Mouse (Mus musculus): Measurements from ENCODE around the gene Fut11. TPM values are rescaled to one million over a fixed set of nuclear protein-coding genes. Genes with fewer than 3 reads are reported as not detected.

The Fut11 gene
- polyA plus RNA-seq, 1 experiment from 2014 or later, result 23.1 TPM

GRCm38 (mm10) chr14:20660827-20661660, 33.7 kb upstream of the Fut11 start:
- Histone ChIP-seq H3K4me1 (peaks cover 11% of the 10 kb centered on the region), H3K27me3 (0 out of 2 replicates have a peak, but pooled peaks cover 8% of the 10 kb centered on the region), H3K4me3 (peak overlapping the region; percentile 52), H3K9me3 (no peaks in the 10 kb centered on the region), H3K27ac (replicated peaks) (peak overlapping the region; percentile 64), H3K9ac (replicated peaks) (peak overlapping the region; percentile 60), H3K36me3 (no peaks in the 10 kb centered on the region), H3K4me2 (replicated peaks) (peak overlapping the region; percentile 69)
- WGBS, result 1% methylated on average over 52 of the region's 52 CpGs
- peak; percentile 88 for ATAC-seq (replicated peaks)

- peak overlapping the region; percentile 64 for H3K27ac ChIP-seq (replicated peaks)
- peak overlapping the region; percentile 52 for H3K4me3 ChIP-seq
- H3K4me2 ChIP-seq (replicated peaks), result peak overlapping the region; percentile 69
- 0 out of 2 replicates have a peak, but pooled peaks cover 8% of the 10 kb centered on the region for H3K27me3 ChIP-seq
- peak; percentile 21; the same call in 1 of the 2 replicates for ATAC-seq (replicated peaks)
- H3K9me3 ChIP-seq, result no peaks in the 10 kb centered on the region
- peak overlapping the region; percentile 60 for H3K9ac ChIP-seq (replicated peaks)
- H3K4me1 ChIP-seq, result peaks cover 11% of the 10 kb centered on the region
- WGBS, result 8% methylated on average over 19 of the region's 19 CpGs
- H3K36me3 ChIP-seq, result no peaks in the 10 kb centered on the region
These were observed 33.0 kb upstream of the Fut11 start for GRCm38 (mm10) chr14:20661661-20662331.

GRCm38 (mm10) chr14:20662740-20663139, 32.0 kb upstream of the Fut11 start:
- Histone ChIP-seq H3K27me3 (0 out of 2 replicates have a peak, but pooled peaks cover 8% of the 10 kb centered on the region), H3K4me1 (peaks cover 11% of the 10 kb centered on the region), H3K9ac (replicated peaks) (no peak overlapping the region), H3K4me3 (no peak overlapping the region), H3K27ac (replicated peaks) (no peak overlapping the region), H3K4me2 (replicated peaks) (no peak overlapping the region), H3K36me3 (no peaks in the 10 kb centered on the region), H3K9me3 (no peaks in the 10 kb centered on the region)
- no peak for ATAC-seq (replicated peaks)
- WGBS, result 92% methylated on average over 3 of the region's 3 CpGs

- WGBS, result 73% methylated on average over 2 of the region's 2 CpGs
- H3K4me2 ChIP-seq (replicated peaks), result no peak overlapping the region
- no peaks in the 10 kb centered on the region for H3K36me3 ChIP-seq
- no peak overlapping the region for H3K4me3 ChIP-seq
- peaks cover 11% of the 10 kb centered on the region for H3K4me1 ChIP-seq
- H3K9ac ChIP-seq (replicated peaks), result no peak overlapping the region
- no peak overlapping the region for H3K27ac ChIP-seq (replicated peaks)
- no peak for ATAC-seq (replicated peaks)
- 0 out of 2 replicates have a peak, but pooled peaks cover 8% of the 10 kb centered on the region for H3K27me3 ChIP-seq
- H3K9me3 ChIP-seq, result no peaks in the 10 kb centered on the region
These were observed 31.2 kb upstream of the Fut11 start for GRCm38 (mm10) chr14:20663601-20664000.

GRCm38 (mm10) chr14:20664436-20664835, 30.3 kb upstream of the Fut11 start:
- Histone ChIP-seq H3K27ac (replicated peaks) (no peak overlapping the region), H3K27me3 (0 out of 2 replicates have a peak, but pooled peaks cover 8% of the 10 kb centered on the region), H3K9ac (replicated peaks) (no peak overlapping the region), H3K36me3 (no peaks in the 10 kb centered on the region), H3K9me3 (no peaks in the 10 kb centered on the region), H3K4me2 (replicated peaks) (no peak overlapping the region), H3K4me1 (peaks cover 11% of the 10 kb centered on the region), H3K4me3 (no peak overlapping the region)
- ATAC-seq (replicated peaks), result no peak
- WGBS, result 40% methylated on average over 3 of the region's 3 CpGs

GRCm38 (mm10) chr14:20667469-20667868, 27.3 kb upstream of the Fut11 start:
- Histone ChIP-seq H3K9ac (replicated peaks) (no peak overlapping the region), H3K4me1 (no peaks in the 10 kb centered on the region), H3K27ac (replicated peaks) (no peak overlapping the region), H3K4me3 (no peak overlapping the region), H3K27me3 (peaks cover 8% of the 10 kb centered on the region; the same call in 1 of the 2 replicates), H3K9me3 (no peaks in the 10 kb centered on the region), H3K4me2 (replicated peaks) (no peak overlapping the region), H3K36me3 (no peaks in the 10 kb centered on the region)
- ATAC-seq (replicated peaks), result no peak
- WGBS, result 67% methylated on average over 1 of the region's 1 CpGs

- no peaks in the 10 kb centered on the region for H3K36me3 ChIP-seq
- 0 out of 2 replicates have a peak, but pooled peaks cover under 1% of the 10 kb centered on the region for H3K4me1 ChIP-seq
- 79% methylated on average over 8 of the region's 8 CpGs for WGBS
- H3K9ac ChIP-seq (replicated peaks), result no peak within 1 kb of the TSS
- H3K4me3 ChIP-seq, result no peak within 1 kb of the TSS
- H3K9me3 ChIP-seq, result no peaks in the 10 kb centered on the region
- no peak within 1 kb of the TSS for H3K4me2 ChIP-seq (replicated peaks)
- H3K27me3 ChIP-seq, result peaks cover 3% of the 10 kb centered on the region; the same call in 1 of the 2 replicates
- no peak within 1 kb of the TSS for H3K27ac ChIP-seq (replicated peaks)
- ATAC-seq (replicated peaks), result no peak
These were observed 26.5 kb upstream of the Fut11 start, which contains the start of gene Synpo2l for GRCm38 (mm10) chr14:20668154-20668810. Gene Synpo2l (minus strand): TSS chr14:20668354.

GRCm38 (mm10) chr14:20672990-20673389, 21.8 kb upstream of the Fut11 start:
- ATAC-seq (replicated peaks), result no peak
- Histone ChIP-seq H3K9ac (replicated peaks) (no peak overlapping the region), H3K9me3 (no peaks in the 10 kb centered on the region), H3K4me3 (no peak overlapping the region), H3K27me3 (no peaks in the 10 kb centered on the region; the same call in 1 of the 2 replicates), H3K36me3 (peaks cover 20% of the 10 kb centered on the region), H3K4me1 (peaks cover 20% of the 10 kb centered on the region), H3K4me2 (replicated peaks) (peak overlapping the region; percentile 83; the same call in 1 of the 2 replicates), H3K27ac (replicated peaks) (no peak overlapping the region)
- WGBS, result 92% methylated on average over 2 of the region's 2 CpGs

- peak overlapping the region; percentile 85 for H3K4me3 ChIP-seq
These were observed 21.1 kb upstream of the Fut11 start for GRCm38 (mm10) chr14:20673735-20674063.

GRCm38 (mm10) chr14:20674064-20674833, 20.5 kb upstream of the Fut11 start, which contains the start of gene Sec24c:
Gene Sec24c (plus strand): TSS chr14:20674308.
- no peaks in the 10 kb centered on the region for H3K9me3 ChIP-seq
- 3% methylated on average over 43 of the region's 43 CpGs for WGBS
- peaks cover 32% of the 10 kb centered on the region for H3K36me3 ChIP-seq
- peak within 1 kb of the TSS; percentile 80 for H3K9ac ChIP-seq (replicated peaks)
- H3K4me1 ChIP-seq, result peaks cover 20% of the 10 kb centered on the region
- peak within 1 kb of the TSS; percentile 85 for H3K4me3 ChIP-seq
- peak within 1 kb of the TSS; percentile 83 for H3K4me2 ChIP-seq (replicated peaks)
- peak within 1 kb of the TSS; percentile 83 for H3K27ac ChIP-seq (replicated peaks)
- ATAC-seq (replicated peaks), result peak; percentile 96
- H3K27me3 ChIP-seq, result no peaks in the 10 kb centered on the region; the same call in 1 of the 2 replicates

More at GRCm38 (mm10) chr14:20673735-20674063, 21.1 kb upstream of the Fut11 start:
- peak overlapping the region; percentile 38 for H3K9ac ChIP-seq (replicated peaks)
- H3K4me1 ChIP-seq, result peaks cover 20% of the 10 kb centered on the region
- 12% methylated on average over 13 of the region's 13 CpGs for whole genome bisulfite sequencing
- H3K27me3 ChIP-seq, result no peaks in the 10 kb centered on the region; the same call in 1 of the 2 replicates
- no peaks in the 10 kb centered on the region for H3K9me3 ChIP-seq
- peak; percentile 72 for ATAC-seq (replicated peaks)
- H3K36me3 ChIP-seq, result peaks cover 27% of the 10 kb centered on the region
- H3K27ac ChIP-seq (replicated peaks), result peak overlapping the region; percentile 83
- peak overlapping the region; percentile 83 for H3K4me2 ChIP-seq (replicated peaks)

GRCm38 (mm10) chr14:20677906-20678305, 16.9 kb upstream of the Fut11 start:
- H3K9me3 ChIP-seq, result no peaks in the 10 kb centered on the region
- no peak overlapping the region for H3K9ac ChIP-seq (replicated peaks)
- WGBS, result 90% methylated on average over 4 of the region's 4 CpGs
- no peaks in the 10 kb centered on the region for H3K27me3 ChIP-seq
- H3K4me2 ChIP-seq (replicated peaks), result no peak overlapping the region
- no peak overlapping the region for H3K4me3 ChIP-seq
- ATAC-seq (replicated peaks), result no peak
- peaks cover 69% of the 10 kb centered on the region for H3K36me3 ChIP-seq
- H3K27ac ChIP-seq (replicated peaks), result no peak overlapping the region
- H3K4me1 ChIP-seq, result peaks cover 20% of the 10 kb centered on the region
